Mouse (Mus musculus) urinary bladder, adult 2 months (tissue): Measurements from ENCODE around the gene Lxn. TPM values are rescaled to one million over a fixed set of nuclear protein-coding genes. Genes with fewer than 3 reads are reported as not detected.

Source experiments
- DNase-seq: peaks from one replicate; pipeline ENCODE4 v3.0.0; 2022; ENCODE audit warnings: low spot score
- polyA plus RNA-seq: library from polyadenylated mRNA; depleted of rRNA; stranded (reverse); fragments of >200 nt; gene quantifications from 2 replicates; pipeline ENCODE4 v1.2.3, GENCODE M21; 2012; rRNA removed

The Lxn gene
- polyA plus RNA-seq, result 31.9 and 34.4 TPM in 2 replicates

DNA sequence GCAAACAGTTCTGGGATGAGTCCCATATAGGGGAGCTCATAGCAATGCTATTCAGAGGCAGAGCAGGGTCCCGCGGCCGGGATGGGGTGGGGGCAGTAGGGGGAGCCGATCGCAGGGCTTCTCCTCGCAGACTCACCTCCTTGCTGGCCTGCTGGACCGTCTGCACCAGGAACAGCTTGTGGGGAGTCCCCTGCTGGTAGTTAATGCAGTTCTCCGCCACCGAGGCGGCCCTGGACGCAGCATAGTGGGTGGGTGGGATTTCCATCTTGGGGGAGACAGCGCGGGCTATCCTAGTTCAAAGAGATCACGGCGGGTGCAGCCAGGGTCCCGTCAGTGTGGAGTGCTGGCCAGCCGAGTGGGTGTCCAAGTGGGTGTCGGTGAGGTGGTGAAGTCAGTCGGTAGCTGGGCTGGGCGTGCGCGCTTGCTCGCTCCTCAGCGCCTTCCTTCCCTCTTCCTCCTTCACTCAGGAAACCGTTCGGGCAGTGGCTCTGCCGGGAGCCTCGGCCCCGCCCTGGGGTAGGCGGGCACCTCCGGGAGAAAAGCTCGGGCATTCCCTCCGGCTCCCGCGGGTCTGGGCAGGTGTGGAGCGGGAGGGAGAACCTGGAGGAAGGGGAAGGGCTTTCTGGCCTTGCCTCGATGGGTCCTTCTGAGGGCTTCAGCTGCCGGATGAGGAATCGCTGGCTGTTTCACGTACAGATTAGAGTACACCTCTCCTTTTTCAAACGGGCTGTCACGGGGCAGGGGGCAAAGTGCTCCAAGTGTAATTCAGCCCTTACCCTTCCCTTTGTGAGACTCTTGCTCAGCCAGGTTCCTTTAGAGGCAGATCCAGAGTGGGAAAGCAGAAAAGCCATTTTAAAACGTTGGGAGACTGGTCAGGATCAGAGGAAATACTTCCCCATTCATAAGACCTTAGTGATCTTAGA lies at the start of gene Lxn:
Gene Lxn (minus strand): TSS at position 477 of the 923 bp plus-strand sequence.
- DNase-seq, result peak; percentile 68

GRCm38 (mm10) chr3:67512807-67513206 lies 49.1 kb upstream of the Lxn start:
- DNase-seq, result peak; percentile 28

GRCm38 (mm10) chr3:67508216-67508892 lies 44.6 kb upstream of the Lxn start:
- DNase-seq, result no peak

- no peak for DNase-seq
Observed at GRCm38 (mm10) chr3:67505286-67505685, 41.6 kb upstream of the Lxn start.

DNA sequence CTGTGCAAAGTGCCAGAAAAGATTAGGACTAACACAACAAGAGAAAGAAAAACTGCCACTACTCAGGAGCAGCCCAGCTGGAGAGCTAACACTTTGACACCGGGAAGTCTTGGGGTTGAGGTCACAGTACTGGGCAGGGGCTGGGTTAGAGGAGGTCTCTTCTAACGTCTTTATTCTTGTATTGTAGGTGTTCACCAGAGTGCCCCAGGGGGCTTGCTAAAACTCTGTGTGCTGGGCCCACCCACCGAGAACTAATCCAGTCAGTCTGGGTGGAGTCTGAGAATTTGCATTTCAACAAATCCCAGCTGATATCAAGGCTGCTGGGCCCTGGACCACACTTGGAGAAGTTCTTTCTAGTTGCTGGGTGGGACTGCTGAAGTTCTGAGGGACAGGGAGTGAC lies 40.2 kb upstream of the Lxn start:
- DNase-seq, result no peak

GRCm38 (mm10) chr3:67499406-67499791 lies 35.7 kb upstream of the Lxn start:
- DNase-seq, result no peak

DNA sequence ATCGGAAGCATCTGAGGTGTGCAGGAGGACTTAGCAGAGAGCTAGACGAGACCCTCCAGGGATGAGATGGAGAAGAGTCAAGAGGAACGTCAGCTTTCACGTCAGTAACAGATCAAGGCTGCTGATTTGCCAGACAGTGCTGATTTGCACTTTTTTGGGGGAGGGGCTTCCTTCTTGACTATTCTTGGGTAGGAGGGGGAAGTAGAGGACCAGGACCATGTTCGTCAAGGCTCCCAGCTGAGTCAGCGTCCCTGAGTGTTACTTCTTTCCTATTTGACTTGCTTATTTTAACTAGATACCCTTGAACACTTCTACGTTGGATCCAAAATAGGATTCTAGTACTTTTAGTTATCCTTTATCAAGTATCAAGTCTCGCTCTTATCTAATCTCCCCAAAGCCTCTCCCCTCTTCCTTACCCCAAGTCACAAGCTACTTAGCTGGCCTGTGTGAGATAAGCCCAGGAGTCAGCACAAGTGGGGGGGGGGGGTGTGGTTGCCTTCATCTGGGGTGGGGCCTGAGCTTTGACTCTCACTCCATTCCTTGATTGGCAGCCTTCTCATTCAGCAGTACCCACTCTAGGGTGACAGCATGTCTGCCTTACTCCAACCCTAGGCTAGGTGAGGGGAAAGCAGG lies 35.2 kb upstream of the Lxn start:
- DNase-seq, result no peak

DNA sequence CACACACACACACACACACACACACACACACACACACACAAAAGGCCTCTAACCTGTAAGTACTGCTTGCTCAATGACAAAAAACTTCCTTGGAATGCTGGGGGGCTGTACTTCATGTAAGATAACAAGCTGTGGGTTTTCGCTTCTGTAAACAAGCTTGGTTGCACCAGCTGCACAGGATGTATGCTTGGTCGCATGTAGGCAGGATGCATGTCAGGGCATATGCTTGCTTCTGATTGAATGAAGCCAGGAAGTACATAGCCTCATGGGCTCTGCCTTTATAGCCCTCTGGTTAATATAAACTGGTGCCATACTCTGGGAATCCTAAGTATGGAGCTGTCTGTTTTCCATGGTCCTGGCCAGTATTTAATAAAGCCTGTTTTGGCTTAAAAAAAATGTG lies 34.3 kb upstream of the Lxn start:
- no peak for DNase-seq

DNA sequence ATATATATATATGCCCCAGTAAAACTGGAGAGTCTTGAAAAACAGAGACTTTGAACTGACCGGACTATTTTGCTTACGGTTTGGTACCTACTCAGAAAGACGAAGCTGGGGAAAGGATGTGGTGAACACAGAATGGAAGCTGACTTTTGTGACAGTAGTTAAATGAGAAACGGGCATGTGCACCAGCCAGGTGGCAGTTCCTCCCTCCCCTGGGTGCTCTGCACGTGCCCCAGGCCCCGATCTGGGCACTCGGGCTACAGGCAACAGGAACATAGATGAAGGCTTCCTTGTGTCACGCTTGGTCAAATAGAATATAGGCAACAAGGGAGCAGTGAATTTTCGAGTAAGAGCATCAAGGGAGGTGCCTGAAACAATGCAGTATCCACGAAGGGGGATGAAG lies 32.6 kb upstream of the Lxn start:
- no peak for DNase-seq

- DNase-seq, result no peak
Observed at GRCm38 (mm10) chr3:67493132-67493531, 29.4 kb upstream of the Lxn start.

DNA sequence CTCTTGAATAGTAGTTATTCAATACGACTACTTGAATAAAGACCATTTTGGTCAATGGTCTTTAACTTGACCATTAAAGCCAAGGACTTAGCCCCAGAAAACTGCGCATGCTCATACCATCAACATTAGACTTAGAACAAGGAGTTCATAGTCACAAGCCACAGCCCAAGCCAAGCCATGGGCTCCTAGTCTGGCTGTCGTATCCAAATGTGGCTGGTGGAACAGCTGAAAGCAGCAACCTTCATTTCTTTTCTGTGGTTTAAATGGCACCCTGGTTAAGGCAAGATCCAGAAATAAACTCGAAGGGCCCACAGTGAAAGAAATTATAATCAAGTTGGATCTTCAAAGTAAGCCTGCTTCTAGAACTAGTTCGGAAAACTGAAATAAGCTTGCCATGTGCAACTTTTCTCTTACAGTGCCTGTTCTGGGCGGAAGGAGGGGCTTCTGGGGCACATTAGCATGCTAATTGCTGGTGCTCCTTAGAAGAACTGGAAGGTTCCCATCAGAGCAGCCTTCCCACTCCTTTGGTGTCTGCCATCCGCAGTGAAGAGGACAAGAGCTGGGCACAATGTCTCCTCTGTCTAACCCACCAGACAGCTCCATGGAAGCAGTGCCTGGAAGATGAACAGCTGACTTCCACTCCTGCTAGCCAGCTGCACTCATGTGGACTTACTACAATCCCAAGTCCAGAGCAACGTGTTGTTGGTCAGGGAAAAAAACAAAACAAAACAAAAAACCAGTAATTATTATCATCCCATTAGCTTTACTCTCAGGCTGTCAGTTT lies 28.6 kb upstream of the Lxn start:
- no peak for DNase-seq

GRCm38 (mm10) chr3:67490156-67490555 lies 26.4 kb upstream of the Lxn start:
- no peak for DNase-seq

- DNase-seq, result no peak
Observed at GRCm38 (mm10) chr3:67485233-67485632, 21.5 kb upstream of the Lxn start.

DNA sequence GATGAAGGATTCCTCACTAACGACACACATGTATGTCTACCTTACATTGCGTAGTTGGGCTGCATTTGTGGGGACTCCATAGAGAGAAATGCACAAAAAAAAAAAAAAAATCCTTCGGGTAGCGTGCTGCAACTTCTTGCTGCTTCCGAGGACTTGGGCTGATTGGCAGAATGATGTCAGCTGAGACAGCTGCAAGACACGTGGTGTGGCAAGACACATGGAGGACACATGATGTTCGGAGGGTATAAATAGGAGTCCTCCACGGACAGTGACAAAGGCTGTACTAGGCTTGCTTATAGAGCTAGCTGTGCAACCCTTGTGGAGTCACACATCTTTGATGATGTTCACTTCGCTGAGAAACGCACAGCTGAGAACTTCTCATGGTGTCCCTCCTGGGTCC lies 18.7 kb upstream of the Lxn start:
- DNase-seq, result no peak

GRCm38 (mm10) chr3:67479806-67480205 lies 16.1 kb upstream of the Lxn start:
- DNase-seq, result no peak

DNA sequence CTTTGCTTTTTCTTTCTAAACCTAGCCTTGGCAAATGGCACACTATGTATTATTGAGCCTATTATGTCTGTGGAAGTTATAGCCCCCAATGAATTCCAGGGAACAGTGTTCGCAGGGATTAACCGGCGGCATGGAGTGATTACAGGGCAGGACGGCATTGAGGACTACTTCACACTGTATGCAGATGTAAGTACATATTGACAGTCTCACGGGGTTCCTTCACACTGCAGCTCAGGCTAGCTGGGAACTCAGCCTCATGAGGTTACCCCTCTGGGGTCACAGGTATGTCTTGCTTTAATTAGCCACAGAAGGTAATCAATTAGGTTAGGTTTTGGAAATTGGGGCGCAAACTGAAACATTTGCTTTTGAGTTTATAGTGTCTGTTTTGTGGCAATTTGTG lies 9.7 kb upstream of the Lxn start:
- no peak for DNase-seq

- no peak for DNase-seq
Observed at GRCm38 (mm10) chr3:67471408-67472127, 7.8 kb upstream of the Lxn start.

- no peak for DNase-seq
Observed at GRCm38 (mm10) chr3:67467281-67467680, 3.6 kb upstream of the Lxn start.

GRCm38 (mm10) chr3:67466576-67466975 lies 2.9 kb upstream of the Lxn start:
- DNase-seq, result no peak

GRCm38 (mm10) chr3:67463001-67463400 lies 725 bp downstream of the Lxn start:
- DNase-seq, result no peak

DNA sequence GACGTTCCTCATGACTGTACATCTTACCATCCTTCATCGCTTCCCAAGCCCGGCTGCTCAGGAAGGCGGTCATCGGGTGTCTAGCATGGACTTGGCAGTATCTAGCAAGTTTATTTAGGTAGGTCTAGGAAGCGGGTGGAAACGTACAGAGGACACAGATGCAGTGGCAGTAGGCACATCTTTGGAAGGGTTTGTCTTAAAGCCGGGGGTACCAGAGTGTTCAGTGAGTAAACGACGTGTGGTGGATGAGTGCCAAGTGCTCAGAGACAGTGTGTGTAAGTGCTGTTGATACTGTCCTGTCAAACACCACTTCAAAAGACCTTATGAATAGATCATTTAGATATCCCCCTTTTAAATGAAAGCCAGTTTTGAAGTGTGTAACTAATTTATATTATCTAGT lies 1.1 kb downstream of the Lxn start:
- no peak for DNase-seq
